In the genomic region with DNA sequence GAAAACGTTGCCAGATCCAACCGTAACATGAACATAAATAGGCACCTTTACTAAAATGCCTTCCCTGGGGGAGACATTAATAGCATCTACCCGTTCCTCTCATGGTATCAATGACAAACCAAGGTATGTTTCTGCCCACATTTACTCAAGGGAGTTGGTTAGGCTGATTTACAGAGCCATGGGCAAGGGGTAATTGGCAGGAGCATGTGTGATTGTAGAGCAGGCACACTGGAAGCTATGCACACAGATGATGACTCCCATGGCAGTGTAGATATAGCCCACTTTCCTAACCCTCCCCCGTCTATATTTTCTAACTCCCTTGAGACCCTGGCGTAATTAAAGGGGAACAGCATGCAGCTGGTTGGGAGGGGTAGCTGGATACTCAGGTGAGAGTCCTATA, we compare ENCODE assay signal across 24 mouse cellular contexts.
DNase-seq lines count a peak whose midpoint lies in the region; ATAC-seq lines count a peak whose summit lies in the region.
"Had no signal": no experiment of that assay in that cellular context is flagged by ENCODE, and none has a peak within 500 bp of the region (broad histone marks: within the 10 kb centered on the region; RNA-seq: fewer than 3 reads in every experiment).

No protein-coding gene starts in this region.

- peaks cover 23% of the 10 kb centered on the region for H3K4me1 ChIP-seq in embryonic facial prominence, embryonic 14.5 days (ENCODE audit: control insufficient read depth, insufficient read depth, low read length)
- peaks cover 11% of the 10 kb centered on the region; the same call in 1 of the 2 replicates for H3K4me1 ChIP-seq in embryonic facial prominence, embryonic 10.5 days
- peaks cover 28% of the 10 kb centered on the region for H3K4me1 ChIP-seq in limb, embryonic 15.5 days
- H3K4me1 ChIP-seq: forebrain, embryonic 15.5 days had no signal

- H3K27me3 ChIP-seq in embryonic facial prominence, embryonic 14.5 days (replicated peaks; ENCODE audit: control insufficient read depth, insufficient read depth, low read length), result no peaks in the 10 kb centered on the region
- H3K27me3 ChIP-seq in embryonic facial prominence, embryonic 10.5 days (replicated peaks; ENCODE audit: low read depth, poor library complexity, severe bottlenecking), result no peaks in the 10 kb centered on the region
- H3K27me3 ChIP-seq in limb, embryonic 15.5 days, result no peaks in the 10 kb centered on the region
- H3K27me3 ChIP-seq: embryonic facial prominence, embryonic 12.5 days; forebrain, embryonic 13.5 days; forebrain, embryonic 15.5 days; Patski had no signal

- 73% methylated on average over 5 of the region's 5 CpGs for WGBS in embryonic facial prominence, embryonic 14.5 days
- 88% methylated on average over 5 of the region's 5 CpGs for WGBS in embryonic facial prominence, embryonic 10.5 days
- 69% methylated on average over 5 of the region's 5 CpGs for WGBS in limb, embryonic 15.5 days

- no peak overlapping the region for H3K4me3 ChIP-seq in embryonic facial prominence, embryonic 14.5 days (ENCODE audit: low read depth, low read length)
- H3K4me3 ChIP-seq in embryonic facial prominence, embryonic 10.5 days, result no peak overlapping the region
- H3K4me3 ChIP-seq in limb, embryonic 15.5 days, result no peak overlapping the region
- H3K4me3 ChIP-seq: embryonic facial prominence, embryonic 12.5 days; forebrain, embryonic 13.5 days; forebrain, embryonic 15.5 days had no signal

- ATAC-seq in embryonic facial prominence, embryonic 14.5 days (ENCODE audit: low read depth), result peak; percentile 81; the same call in 1 of the 2 replicates
- ATAC-seq in limb, embryonic 15.5 days (ENCODE audit: insufficient number of reproducible peaks, low FRiP score, low TSS enrichment, low read depth), result no peak
- ATAC-seq: activated CD4-positive, CD25-positive, alpha-beta regulatory T cell, adult 4 months; CD4-positive, CD25-positive, alpha-beta regulatory T cell, adult 4 months; forebrain, embryonic 13.5 days; forebrain, embryonic 15.5 days; forebrain, postnatal 0 days; Patski had no signal

- no peak overlapping the region for H3K4me2 ChIP-seq in embryonic facial prominence, embryonic 14.5 days (ENCODE audit: low read depth, low read length)
- no peak overlapping the region for H3K4me2 ChIP-seq in limb, embryonic 15.5 days
- H3K4me2 ChIP-seq: embryonic facial prominence, embryonic 12.5 days; forebrain, embryonic 13.5 days; forebrain, embryonic 15.5 days had no signal

- no peaks in the 10 kb centered on the region for H3K9me3 ChIP-seq in embryonic facial prominence, embryonic 14.5 days (ENCODE audit: control insufficient read depth, low read length)
- no peaks in the 10 kb centered on the region for H3K9me3 ChIP-seq in embryonic facial prominence, embryonic 10.5 days
- H3K9me3 ChIP-seq in limb, embryonic 15.5 days, result no peaks in the 10 kb centered on the region
- H3K9me3 ChIP-seq: embryonic facial prominence, embryonic 12.5 days; forebrain, embryonic 13.5 days; forebrain, embryonic 15.5 days had no signal

- H3K9ac ChIP-seq in embryonic facial prominence, embryonic 14.5 days (ENCODE audit: low read depth, low read length), result no peak overlapping the region
- H3K9ac ChIP-seq in limb, embryonic 15.5 days, result no peak overlapping the region
- H3K9ac ChIP-seq: embryonic facial prominence, embryonic 12.5 days; forebrain, embryonic 13.5 days; forebrain, embryonic 15.5 days; forebrain, postnatal 0 days had no signal

- H3K27ac ChIP-seq in embryonic facial prominence, embryonic 14.5 days (replicated peaks; ENCODE audit: low read depth, low read length), result no peak overlapping the region
- no peak overlapping the region for H3K27ac ChIP-seq in embryonic facial prominence, embryonic 10.5 days (replicated peaks)
- 0 out of 2 replicates have a peak overlapping the region, but pooled peaks have one; percentile 82 for H3K27ac ChIP-seq in limb, embryonic 15.5 days
- H3K27ac ChIP-seq: embryonic facial prominence, embryonic 12.5 days; forebrain, embryonic 13.5 days; forebrain, embryonic 15.5 days had no signal

- no peaks in the 10 kb centered on the region for H3K36me3 ChIP-seq in embryonic facial prominence, embryonic 14.5 days (ENCODE audit: control insufficient read depth, insufficient read depth, low read length)
- no peaks in the 10 kb centered on the region for H3K36me3 ChIP-seq in embryonic facial prominence, embryonic 10.5 days (replicated peaks)
- H3K36me3 ChIP-seq in limb, embryonic 15.5 days, result no peaks in the 10 kb centered on the region
- H3K36me3 ChIP-seq: embryonic facial prominence, embryonic 12.5 days; forebrain, embryonic 15.5 days; G1E had no signal

- DNase-seq in embryonic facial prominence, embryonic 14.5 days (ENCODE audit: low spot score), result peak; percentile 40
- DNase-seq in embryonic facial prominence, embryonic 10.5 days (ENCODE audit: low spot score), result no peak
- peak; percentile 57 for DNase-seq in heart, adult 11 months
- no peak for DNase-seq in heart, postnatal 36 days
- DNase-seq in embryo, embryonic 10.5 days (ENCODE audit: low spot score), result no peak
- DNase-seq: adrenal gland, adult 8-10 months; adrenal gland, postnatal 14 days; adrenal gland, postnatal 36 days; B cell, adult 2 months; cerebellum, adult 11-12 months; cerebellum, adult 2 months; cerebellum, adult 9-10 months; cerebellum, postnatal 10 days; cerebellum, postnatal 25 days; embryo, embryonic 11 days; forebrain, postnatal 0 days had no signal

- intact Hi-C loops in heart, postnatal 36 days (cut with DNase I), result no loop called here

Comparison
In these comparisons a context has a peak if more than half of its experiments do, and no peak if none do; other contexts are left out.
1. DNase-seq: peak in embryonic facial prominence, embryonic 14.5 days (single experiment) and heart, adult 11 months (single experiment); none in embryonic facial prominence, embryonic 10.5 days (single experiment), heart, postnatal 36 days (0 of 2) and embryo, embryonic 10.5 days (single experiment).